Mouse (Mus musculus) kidney, postnatal 0 days (tissue): ENCODE results near the gene Agpat4. TPM values are rescaled to one million over a fixed set of nuclear protein-coding genes. Genes with fewer than 3 reads are reported as not detected.

ENCODE experiments used
- ATAC-seq: fragments of 200-750 bp; cut with Nextera tagmentation; replicated peaks from 2 replicates; pipeline ENCODE4 v1.8.0; 2017; ENCODE audit warnings: low read depth, moderate number of reproducible peaks, moderate TSS enrichment, moderate library complexity; ENCODE audit not compliant: low FRiP score
- DNase-seq: peaks from one replicate; pipeline ENCODE4 v3.0.0-alpha.2; 2016; ENCODE audit warnings: low spot score
- H3K27ac ChIP-seq: fragments of 300-500 bp; sonication (generic); 2 replicates; pipeline ENCODE4 v1.5.1; 2014; ENCODE audit warnings: mild to moderate bottlenecking
- H3K27me3 ChIP-seq: fragments of 300-500 bp; sonication (generic); 2 replicates; pipeline ENCODE4 v1.6.1; 2014; ENCODE audit warnings: low read length, mixed read lengths; ENCODE audit not compliant: insufficient read depth
- H3K36me3 ChIP-seq: fragments of 300-500 bp; sonication (generic); 2 replicates; pipeline ENCODE4 v1.6.1; 2014; ENCODE audit warnings: low read length, mixed read lengths; ENCODE audit not compliant: insufficient read depth
- H3K4me1 ChIP-seq: fragments of 300-500 bp; sonication (generic); replicated peaks from 2 replicates; pipeline ENCODE4 v1.6.1; 2014; ENCODE audit warnings: antibody characterized with exemption, low read length, mixed read lengths; ENCODE audit not compliant: insufficient read depth
- H3K4me2 ChIP-seq: fragments of 300-500 bp; sonication (generic); 2 replicates; pipeline ENCODE4 v1.6.1; 2014; ENCODE audit warnings: mild to moderate bottlenecking, low read length, moderate library complexity, mixed read lengths
- H3K4me3 ChIP-seq: fragments of 300-500 bp; sonication (generic); replicated peaks from 2 replicates; pipeline ENCODE4 v1.5.1; 2014; ENCODE audit warnings: low read depth, low read length
- H3K9ac ChIP-seq: fragments of 300-500 bp; sonication (generic); 2 replicates; pipeline ENCODE4 v1.6.1; 2014; ENCODE audit warnings: low read depth, low read length
- H3K9me3 ChIP-seq: fragments of 300-500 bp; sonication (generic); replicated peaks from 2 replicates; pipeline ENCODE4 v1.6.1; 2016; ENCODE audit warnings: low read length, inconsistent platforms, mixed read lengths
- CTCF ChIP-seq: IDR thresholded peaks from 2 replicates; pipeline ENCODE4 v1.5.1; 2016; ENCODE audit warnings: antibody characterized with exemption, low read depth, mild to moderate bottlenecking, moderate library complexity
- WGBS: fragments of 180-500 bp; shearing (Covaris S2); extraction: QIAGEN DNeasy Blood & Tissue Kit; methylation state at CpG from one replicate; pipeline ENCODE4 v1.1.7; 2014; 5-methylcytosine and 5-hydroxymethylcytosine counted together
- polyA plus RNA-seq: library from polyadenylated mRNA; unstranded; fragments of >200 nt; fragmentation: Nextera tagmentation; extraction: Ambion mirVana; gene quantifications from 2 replicates; pipeline ENCODE4 v1.2.1, GENCODE M21; 2015

The Agpat4 gene
- polyA plus RNA-seq, 1 experiment from 2014 or later, result 15.5 TPM

DNA sequence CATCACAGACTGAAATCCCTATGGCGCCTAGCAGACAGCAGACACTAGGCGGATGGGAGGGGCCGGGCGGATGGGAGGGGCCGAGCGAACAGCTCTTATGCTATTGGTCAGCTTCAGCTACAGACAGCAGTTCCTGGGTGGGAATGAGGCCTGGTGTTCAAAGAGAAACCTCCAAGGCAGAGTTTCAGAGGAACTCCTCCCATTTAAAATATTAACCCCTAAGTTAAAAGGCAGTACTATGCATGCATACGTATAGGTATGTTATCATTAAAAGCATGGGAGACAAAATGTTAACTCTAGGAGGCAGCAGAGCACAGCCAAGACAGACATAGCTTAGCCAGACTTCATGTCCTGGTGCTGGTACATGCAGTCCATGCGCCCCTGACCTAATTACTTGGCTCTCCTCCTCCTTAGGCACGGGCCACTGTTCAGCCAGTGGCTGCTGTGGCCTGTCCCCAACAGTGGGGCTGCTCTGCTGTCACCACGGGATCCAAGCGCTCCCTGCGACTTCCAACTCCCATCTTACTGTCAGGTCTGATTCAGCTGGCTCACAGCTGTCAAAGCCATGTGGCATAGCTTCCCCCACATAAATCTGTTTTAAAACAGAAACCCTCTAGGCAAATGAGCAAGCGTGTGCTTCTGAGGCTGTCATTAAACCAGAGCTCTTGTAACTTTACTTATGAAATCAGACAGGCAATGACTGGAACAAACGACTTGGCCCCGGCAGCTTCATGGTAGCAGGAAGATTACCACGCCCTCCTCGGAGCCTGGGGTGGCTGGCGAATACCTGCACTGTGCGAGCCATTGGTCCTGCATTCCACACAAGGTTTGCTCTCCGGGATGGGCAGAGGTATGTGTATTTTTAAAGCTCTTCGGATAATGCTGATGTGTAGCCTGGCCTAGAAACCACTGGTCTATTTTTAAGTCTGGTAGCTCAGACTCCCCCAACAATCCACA lies 147.7 kb downstream of the Agpat4 start:
- H3K9ac ChIP-seq, result no peak overlapping the region
- peak; percentile 60 for TF ChIP-seq CTCF
- DNase-seq (peak; percentile 81), ATAC-seq (peak; percentile 80)
- 44% methylated on average over 21 of the region's 21 CpGs for WGBS
- H3K4me3 ChIP-seq, result no peak overlapping the region
- H3K9me3 ChIP-seq, result no peaks in the 10 kb centered on the region
- peak overlapping the region; percentile 34 for H3K4me2 ChIP-seq
- peaks cover 18% of the 10 kb centered on the region; the same call in 1 of the 2 replicates for H3K4me1 ChIP-seq
- peak overlapping the region; percentile 74 for H3K27ac ChIP-seq
- H3K36me3 ChIP-seq, result peaks cover 15% of the 10 kb centered on the region
- no peaks in the 10 kb centered on the region for H3K27me3 ChIP-seq

DNA sequence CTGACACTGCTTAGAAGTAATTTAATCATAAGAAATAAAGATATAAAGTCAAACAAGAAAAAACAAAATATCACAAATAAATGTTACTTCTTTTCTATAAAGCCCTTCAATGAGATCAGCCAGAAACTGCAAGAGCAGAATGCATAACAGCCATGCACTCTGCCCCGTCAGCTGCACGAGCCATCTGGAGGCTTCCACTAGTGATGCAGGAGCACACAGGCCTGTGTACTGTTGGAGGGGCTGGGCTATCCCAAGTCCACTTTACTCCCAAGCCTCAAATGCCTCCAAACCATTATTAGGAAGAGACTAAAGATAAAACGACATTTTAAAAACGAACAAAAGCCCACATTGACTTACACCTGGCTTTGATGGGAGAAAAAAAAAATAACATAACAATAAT lies 149.6 kb downstream of the Agpat4 start:
- Histone ChIP-seq H3K4me1 (peaks cover 18% of the 10 kb centered on the region; the same call in 1 of the 2 replicates), H3K36me3 (peaks cover 15% of the 10 kb centered on the region), H3K9me3 (no peaks in the 10 kb centered on the region), H3K4me3 (no peak overlapping the region), H3K27me3 (no peaks in the 10 kb centered on the region), H3K9ac (no peak overlapping the region), H3K27ac (no peak overlapping the region), H3K4me2 (no peak overlapping the region)
- DNase-seq (no peak), ATAC-seq (no peak)
- WGBS, result 79% methylated on average over 4 of the region's 4 CpGs
- no peak for TF ChIP-seq CTCF

DNA sequence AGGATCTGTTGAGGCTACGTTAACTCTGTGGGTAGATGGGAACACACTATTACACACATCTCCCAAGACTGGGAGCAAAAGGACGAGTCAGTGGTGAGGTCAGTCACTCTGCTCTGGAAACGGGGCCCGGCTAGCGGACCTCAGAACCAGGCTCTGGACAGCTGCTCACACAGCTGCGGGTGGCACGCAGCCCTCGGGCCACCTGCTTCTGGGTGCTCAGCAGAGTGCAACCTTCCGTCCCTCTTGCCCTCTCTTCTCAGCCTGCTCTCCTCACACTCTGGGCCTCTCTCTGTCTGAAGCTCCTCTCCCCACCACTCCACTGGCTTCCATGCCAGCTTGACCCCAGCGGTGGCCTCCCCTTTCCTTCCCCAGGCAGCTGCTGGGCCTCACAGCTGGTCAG lies 150.0 kb downstream of the Agpat4 start:
- H3K4me3 ChIP-seq, result no peak overlapping the region
- H3K27me3 ChIP-seq, result no peaks in the 10 kb centered on the region
- H3K9ac ChIP-seq, result no peak overlapping the region
- H3K4me2 ChIP-seq, result no peak overlapping the region
- peaks cover 18% of the 10 kb centered on the region; the same call in 1 of the 2 replicates for H3K4me1 ChIP-seq
- TF ChIP-seq CTCF, result no peak
- peaks cover 15% of the 10 kb centered on the region for H3K36me3 ChIP-seq
- WGBS, result 51% methylated on average over 10 of the region's 10 CpGs
- ATAC-seq, result peak; percentile 15; the same call in 1 of the 2 replicates
- DNase-seq, result peak; percentile 56
- no peaks in the 10 kb centered on the region for H3K9me3 ChIP-seq
- 0 out of 2 replicates have a peak overlapping the region, but pooled peaks have one; percentile 26 for H3K27ac ChIP-seq

Other genes with a start within 250 kb of the Agpat4 start
- gene Map3k4, start 200.1 kb downstream of the Agpat4 start, polyA plus RNA-seq, result 52.5 and 58.7 TPM in 2 replicates